Mouse (Mus musculus) kidney, postnatal 36 days (tissue): Measurements from ENCODE around the gene Wdsub1.

Experiments used
- DNase-seq, 2 experiments: peaks; one replicate each; pipeline ENCODE4 v3.0.0; 2021 to 2022; ENCODE audit warnings: mixed read lengths in 2 of 2

The Wdsub1 gene

DNA sequence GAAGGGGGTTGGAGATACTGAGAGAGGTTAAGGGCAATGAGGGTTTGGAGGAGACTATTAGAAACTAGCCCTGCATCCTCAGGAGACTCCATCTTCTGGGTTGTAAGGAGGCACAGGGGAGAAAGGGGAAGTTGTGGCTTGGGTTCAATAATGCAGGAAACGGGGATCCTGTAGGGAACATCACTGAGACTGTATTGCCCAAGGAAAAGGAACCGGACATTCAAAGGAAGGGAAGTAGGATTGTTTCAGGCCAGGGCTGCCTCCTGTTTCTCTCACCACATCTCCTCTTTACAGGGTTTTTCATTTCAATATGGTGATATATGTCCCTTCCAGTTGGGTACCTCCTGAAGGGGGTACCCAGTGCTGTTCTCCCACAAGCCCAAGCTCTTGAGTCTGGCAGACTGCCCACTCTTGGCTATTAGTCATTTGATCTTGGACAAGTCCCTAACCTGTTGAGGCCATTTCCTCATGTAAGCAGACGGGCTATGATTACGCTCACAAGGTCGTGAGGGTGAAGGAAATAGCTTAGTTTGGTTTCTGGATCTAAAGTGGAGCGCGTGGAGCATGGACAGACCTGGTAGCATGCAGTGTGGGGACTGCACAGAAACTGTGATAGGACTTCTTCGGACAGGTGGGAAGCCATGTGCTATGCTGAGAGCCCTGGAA lies 79.5 kb downstream of the Wdsub1 start:
- DNase-seq = peak in 1 of 2 experiments; percentile 54
